Mouse (Mus musculus) frontal cortex, postnatal 25 days (tissue): ENCODE measurements at regions not wholly inside any gene's neighbourhood (a gene's known extent, or its start where the extent isn't known, plus 50 kb on each side); places are given as distances from the start of the nearest gene placed in this dataset.

Experiments used
- DNase-seq, 2 experiments: peaks; one replicate each; pipeline ENCODE4 v3.0.0; 2022; ENCODE audit warnings: low spot score in 2 of 2

GRCm38 (mm10) chr13:60237091-60237490 lies 59.9 kb upstream of the Gas1 start:
- DNase-seq, result no peak

- DNase-seq, result no peak
Observed at GRCm38 (mm10) chr13:60242447-60243109, 65.4 kb upstream of the Gas1 start.

GRCm38 (mm10) chr13:60243110-60243481 lies 65.9 kb upstream of the Gas1 start:
- no peak for DNase-seq

GRCm38 (mm10) chr13:60255162-60255561 lies 78.0 kb upstream of the Gas1 start:
- no peak for DNase-seq

- DNase-seq, result no peak
Observed at GRCm38 (mm10) chr13:60255715-60256114, 78.5 kb upstream of the Gas1 start.

- no peak for DNase-seq
Observed at GRCm38 (mm10) chr13:60256997-60257396, 79.8 kb upstream of the Gas1 start.

GRCm38 (mm10) chr13:60257878-60258277 lies 80.7 kb upstream of the Gas1 start:
- DNase-seq, result no peak

GRCm38 (mm10) chr13:60262449-60263028 lies 85.4 kb upstream of the Gas1 start:
- DNase-seq, result no peak

- DNase-seq, result no peak
Observed at GRCm38 (mm10) chr13:60264504-60264903, 87.3 kb upstream of the Gas1 start.

GRCm38 (mm10) chr13:60267557-60267956 lies 90.4 kb upstream of the Gas1 start:
- DNase-seq, result no peak

- no peak for DNase-seq
Observed at GRCm38 (mm10) chr13:60268256-60268655, 91.1 kb upstream of the Gas1 start.

GRCm38 (mm10) chr13:60269406-60269841 lies 92.3 kb upstream of the Gas1 start:
- no peak for DNase-seq

GRCm38 (mm10) chr13:60270526-60270925 lies 93.4 kb upstream of the Gas1 start:
- no peak for DNase-seq

- DNase-seq, result no peak
Observed at GRCm38 (mm10) chr13:60273331-60273730, 96.2 kb upstream of the Gas1 start.

GRCm38 (mm10) chr13:60282543-60283251 lies 105.5 kb upstream of the Gas1 start:
- DNase-seq, result no peak

GRCm38 (mm10) chr13:60286525-60287224 lies 109.5 kb upstream of the Gas1 start:
- no peak for DNase-seq

GRCm38 (mm10) chr13:60289650-60290049 lies 112.5 kb upstream of the Gas1 start:
- DNase-seq, result no peak

- no peak for DNase-seq
Observed at GRCm38 (mm10) chr13:60290820-60291219, 113.7 kb upstream of the Gas1 start.

- no peak for DNase-seq
Observed at GRCm38 (mm10) chr13:60291344-60291743, 114.2 kb upstream of the Gas1 start.

GRCm38 (mm10) chr13:60296201-60296895 lies 119.2 kb upstream of the Gas1 start:
- DNase-seq, result no peak

- no peak for DNase-seq
Observed at GRCm38 (mm10) chr13:60296896-60297275, 119.7 kb upstream of the Gas1 start.

GRCm38 (mm10) chr13:60298575-60298974 lies 121.4 kb upstream of the Gas1 start:
- no peak for DNase-seq
